Mouse (Mus musculus): ENCODE measurements around the gene Klhl8. TPM values are rescaled to one million over a fixed set of nuclear protein-coding genes. Genes with fewer than 3 reads are reported as not detected.

The Klhl8 gene
- total RNA-seq, 2 experiments from 2014 or later: 19.6 to 19.9 TPM

GRCm38 (mm10) chr5:103813997-103814542 lies 97.0 kb downstream of the Klhl8 start:
- no peak for DNase-seq (ENCODE audit: low spot score in 2 of 2)

GRCm38 (mm10) chr5:103813291-103813690 lies 97.8 kb downstream of the Klhl8 start:
- DNase-seq (ENCODE audit: low spot score in 2 of 2): no peak

Other genes with a start within 250 kb of the Klhl8 start
- gene Aff1, start 218.9 kb downstream of the Klhl8 start, total RNA-seq (2021): 10 to 100 TPM; 28.4 to 30.5 TPM
- gene Hsd17b13, start 66.2 kb upstream of the Klhl8 start, total RNA-seq (2021): under 1 TPM in 1 of 2 experiments, not detected in 1; 0.88 TPM
- 10 to 100 TPM; 22.7 to 25.9 TPM for gene Hsd17b11, start 110.7 kb upstream of the Klhl8 start, total RNA-seq (2021)
- gene Nudt9, start 135.0 kb upstream of the Klhl8 start, total RNA-seq (2021): 10 to 100 TPM; 38.9 to 39.9 TPM
- not detected for gene Gm17660, start 166.3 kb upstream of the Klhl8 start, total RNA-seq (2021)
- gene Sparcl1, start 202.5 kb upstream of the Klhl8 start, total RNA-seq (2021): 100 to 1,000 TPM; 226 to 268 TPM

Measured in gastrocnemius, postnatal 4 days (tissue).